Mouse (Mus musculus) gastrocnemius, adult 2 months (tissue): ENCODE results near the gene A730015C16Rik. TPM values are rescaled to one million over a fixed set of nuclear protein-coding genes. Genes with fewer than 3 reads are reported as not detected.

Source experiments
- DNase-seq: peaks from one replicate; pipeline ENCODE4 v3.0.0; 2022
- H3K27ac ChIP-seq: fragments of 200-600 bp; 2 replicates; pipeline ENCODE4 v1.8.1; 2022; ENCODE audit warnings: mild to moderate bottlenecking
- H3K4me3 ChIP-seq: fragments of 200-600 bp; 2 replicates; pipeline ENCODE4 v1.8.1; 2022; ENCODE audit warnings: mild to moderate bottlenecking, moderate library complexity
- CTCF ChIP-seq: fragments of 200-600 bp; IDR thresholded peaks from 2 replicates; pipeline ENCODE4 v1.8.1; 2022; ENCODE audit warnings: antibody characterized with exemption, mild to moderate bottlenecking, moderate library complexity
- intact Hi-C: fragments of 180-260 bp; cut with DNase I; formaldehyde crosslinking; loops from one replicate; pipeline ENCODE4 v1.15.1; 2025
- total RNA-seq, 2 experiments: library from RNA; stranded (reverse); gene quantifications; 2 replicates each; pipeline ENCODE4 v1.2.3; 2021

A730015C16Rik gene
- total RNA-seq, 2 experiments from 2014 or later = 0.20 TPM; not detected in 1

- no peak for TF ChIP-seq CTCF
- intact Hi-C loops = no loop called here
- Histone ChIP-seq H3K27ac (no peak overlapping the region), H3K4me3 (no peak overlapping the region)
- no peak for DNase-seq
Measured at GRCm38 (mm10) chr4:108843336-108843735, 5.1 kb downstream of the A730015C16Rik start.

GRCm38 (mm10) chr4:108841920-108842578, 6.4 kb downstream of the A730015C16Rik start:
- intact Hi-C loops = no loop called here
- no peak for TF ChIP-seq CTCF
- DNase-seq = no peak
- Histone ChIP-seq H3K27ac (no peak overlapping the region), H3K4me3 (no peak overlapping the region)

- no peak overlapping the region; the same call in 1 of the 2 replicates for H3K4me3 ChIP-seq
- H3K27ac ChIP-seq = peak overlapping the region; percentile 73
- peak; percentile 67 for DNase-seq
- no peak for TF ChIP-seq CTCF
- intact Hi-C loops = no loop called here
Measured at GRCm38 (mm10) chr4:108838031-108838430, 10.4 kb downstream of the A730015C16Rik start.

- DNase-seq = no peak
- intact Hi-C loops = no loop called here
- Histone ChIP-seq H3K4me3 (peak overlapping the region; percentile 90), H3K27ac (peak overlapping the region; percentile 94)
- no peak for TF ChIP-seq CTCF
Measured at GRCm38 (mm10) chr4:108835496-108835895, 12.9 kb downstream of the A730015C16Rik start.

- DNase-seq = peak; percentile 23
- intact Hi-C loops = no loop called here
- Histone ChIP-seq H3K4me3 (peak overlapping the region; percentile 90), H3K27ac (peak overlapping the region; percentile 94)
- TF ChIP-seq CTCF = no peak
Measured at GRCm38 (mm10) chr4:108834971-108835311, 13.5 kb downstream of the A730015C16Rik start.

GRCm38 (mm10) chr4:108834115-108834970, 14.1 kb downstream of the A730015C16Rik start, which contains the start of gene Txndc12:
Gene Txndc12, plus strand, starts transcription at chr4:108834601.
- Histone ChIP-seq H3K4me3 (peak within 1 kb of the TSS; percentile 90), H3K27ac (peak within 1 kb of the TSS; percentile 94)
- DNase-seq = peak; percentile 88
- intact Hi-C loops = no loop called here
- no peak for TF ChIP-seq CTCF

GRCm38 (mm10) chr4:108833828-108834114, 14.6 kb downstream of the A730015C16Rik start:
- DNase-seq = no peak
- TF ChIP-seq CTCF = no peak
- intact Hi-C loops = loop anchor here (1.0 kb wide), 1 partner anchor 14 kb away; the partner anchor contains the start of gene Kti12

GRCm38 (mm10) chr4:108832916-108833827, 15.2 kb downstream of the A730015C16Rik start, which contains the start of gene Btf3l4:
Gene Btf3l4, minus strand, starts transcription at chr4:108833614.
- peak; percentile 94 for DNase-seq
- Histone ChIP-seq H3K4me3 (peak within 1 kb of the TSS; percentile 90), H3K27ac (peak within 1 kb of the TSS; percentile 94)
- intact Hi-C loops = loop anchor here (1.0 kb wide), 1 partner anchor 14 kb away; the partner anchor contains the start of gene Kti12
- TF ChIP-seq CTCF = no peak

More at GRCm38 (mm10) chr4:108833828-108834114, 14.6 kb downstream of the A730015C16Rik start:
- Histone ChIP-seq H3K27ac (peak overlapping the region; percentile 94), H3K4me3 (peak overlapping the region; percentile 90)

GRCm38 (mm10) chr4:108830698-108831097, 17.7 kb downstream of the A730015C16Rik start:
- no peak for DNase-seq
- intact Hi-C loops = no loop called here
- Histone ChIP-seq H3K4me3 (no peak overlapping the region), H3K27ac (no peak overlapping the region)
- no peak for TF ChIP-seq CTCF

- no peak for TF ChIP-seq CTCF
- intact Hi-C loops = no loop called here
- Histone ChIP-seq H3K4me3 (no peak overlapping the region), H3K27ac (no peak overlapping the region)
- DNase-seq = no peak
Measured at GRCm38 (mm10) chr4:108826643-108827042, 21.8 kb downstream of the A730015C16Rik start.

GRCm38 (mm10) chr4:108826096-108826495, 22.3 kb downstream of the A730015C16Rik start:
- no peak for DNase-seq
- no peak for TF ChIP-seq CTCF
- intact Hi-C loops = no loop called here
- Histone ChIP-seq H3K4me3 (no peak overlapping the region), H3K27ac (no peak overlapping the region)

- TF ChIP-seq CTCF = no peak
Measured at GRCm38 (mm10) chr4:108825677-108826076, 22.7 kb downstream of the A730015C16Rik start.

More at GRCm38 (mm10) chr4:108825677-108826076, 22.7 kb downstream of the A730015C16Rik start:
- DNase-seq = no peak
- H3K4me3 ChIP-seq = no peak overlapping the region
- no peak overlapping the region for H3K27ac ChIP-seq
- intact Hi-C loops = no loop called here
